Mouse (Mus musculus) c-Kit-positive CD71-negative TER-119-negative erythroid progenitor cells, embryonic 14.5 days (primary cell): ENCODE measurements at regions not wholly inside any gene's neighbourhood (a gene's known extent, or its start where the extent isn't known, plus 50 kb on each side); places are given as distances from the start of the nearest gene placed in this dataset.

Experiments used
- DNase-seq: peaks from one replicate; pipeline ENCODE4 v3.0.0-alpha.2; 2013; ENCODE audit warnings: low read depth

GRCm38 (mm10) chr6:98872334-98872733 is 529.8 kb upstream of the Gm765 start:
- DNase-seq: no peak

GRCm38 (mm10) chr6:98869772-98870171 is 527.2 kb upstream of the Gm765 start:
- no peak for DNase-seq

- no peak for DNase-seq
These were observed 521.8 kb upstream of the Gm765 start for GRCm38 (mm10) chr6:98864306-98864705.

GRCm38 (mm10) chr6:98855958-98856357 is 513.4 kb upstream of the Gm765 start:
- no peak for DNase-seq

GRCm38 (mm10) chr6:98850906-98851305 is 508.4 kb upstream of the Gm765 start:
- DNase-seq: no peak

- no peak for DNase-seq
These were observed 506.3 kb upstream of the Gm765 start for GRCm38 (mm10) chr6:98848835-98849234.

- DNase-seq: no peak
These were observed 503.6 kb upstream of the Gm765 start for GRCm38 (mm10) chr6:98846001-98846695.

GRCm38 (mm10) chr6:98843598-98843997 is 501.0 kb upstream of the Gm765 start:
- DNase-seq: no peak

- no peak for DNase-seq
These were observed 500.4 kb upstream of the Gm765 start for GRCm38 (mm10) chr6:98842924-98843323.

GRCm38 (mm10) chr6:98833922-98834321 is 491.4 kb upstream of the Gm765 start:
- DNase-seq: no peak

- no peak for DNase-seq
These were observed 487.6 kb upstream of the Gm765 start for GRCm38 (mm10) chr6:98830191-98830590.

GRCm38 (mm10) chr6:98808046-98808445 is 465.5 kb upstream of the Gm765 start:
- no peak for DNase-seq

GRCm38 (mm10) chr6:98803384-98803949 is 460.9 kb upstream of the Gm765 start:
- DNase-seq: no peak

- no peak for DNase-seq
These were observed 458.5 kb upstream of the Gm765 start for GRCm38 (mm10) chr6:98801061-98801460.

GRCm38 (mm10) chr6:98800040-98800439 is 457.5 kb upstream of the Gm765 start:
- no peak for DNase-seq

- DNase-seq: no peak
These were observed 455.2 kb upstream of the Gm765 start for GRCm38 (mm10) chr6:98797778-98798177.

GRCm38 (mm10) chr6:98797373-98797772 is 454.8 kb upstream of the Gm765 start:
- DNase-seq: no peak

- no peak for DNase-seq
These were observed 454.1 kb upstream of the Gm765 start for GRCm38 (mm10) chr6:98796666-98797065.

GRCm38 (mm10) chr6:98787422-98787821 is 444.9 kb upstream of the Gm765 start:
- DNase-seq: no peak

GRCm38 (mm10) chr6:98782074-98782473 is 439.5 kb upstream of the Gm765 start:
- no peak for DNase-seq

- DNase-seq: no peak
These were observed 433.2 kb upstream of the Gm765 start for GRCm38 (mm10) chr6:98775780-98776179.

- DNase-seq: no peak
These were observed 427.4 kb upstream of the Gm765 start for GRCm38 (mm10) chr6:98769999-98770398.

- no peak for DNase-seq
These were observed 426.8 kb upstream of the Gm765 start for GRCm38 (mm10) chr6:98769322-98769721.

GRCm38 (mm10) chr6:98767858-98768336 is 425.3 kb upstream of the Gm765 start:
- DNase-seq: no peak
